Mouse (Mus musculus): ENCODE measurements around the gene Zfp668.

- TF ChIP-seq CTCF (IDR thresholded peaks at IDR 0.05; ENCODE audit: low read depth, low read length) = no peak
- TF ChIP-seq POLR2A (IDR thresholded peaks at IDR 0.05; ENCODE audit: insufficient read depth, low read length) = no peak
- TF ChIP-seq EP300 (IDR thresholded peaks at IDR 0.05; ENCODE audit: insufficient read depth, low read depth, low read length) = no peak
Observed at GRCm38 (mm10) chr7:127912938-127913337, 36.3 kb upstream of the Zfp668 start.

All from ES-Bruce4 (cell line).